Mouse (Mus musculus): ENCODE data around the gene Siva1.

GRCm38 (mm10) chr12:112672744-112673575 lies 28.5 kb downstream of the Siva1 start:
- TF ChIP-seq CTCF (IDR thresholded peaks at IDR 0.05; ENCODE audit: low read depth), result no peak
- no peak for TF ChIP-seq EP300 (IDR thresholded peaks at IDR 0.05; ENCODE audit: low read depth)

Data from heart, postnatal 0 days (tissue).